Mouse (Mus musculus): ENCODE results near the gene Anks1b.

DNA sequence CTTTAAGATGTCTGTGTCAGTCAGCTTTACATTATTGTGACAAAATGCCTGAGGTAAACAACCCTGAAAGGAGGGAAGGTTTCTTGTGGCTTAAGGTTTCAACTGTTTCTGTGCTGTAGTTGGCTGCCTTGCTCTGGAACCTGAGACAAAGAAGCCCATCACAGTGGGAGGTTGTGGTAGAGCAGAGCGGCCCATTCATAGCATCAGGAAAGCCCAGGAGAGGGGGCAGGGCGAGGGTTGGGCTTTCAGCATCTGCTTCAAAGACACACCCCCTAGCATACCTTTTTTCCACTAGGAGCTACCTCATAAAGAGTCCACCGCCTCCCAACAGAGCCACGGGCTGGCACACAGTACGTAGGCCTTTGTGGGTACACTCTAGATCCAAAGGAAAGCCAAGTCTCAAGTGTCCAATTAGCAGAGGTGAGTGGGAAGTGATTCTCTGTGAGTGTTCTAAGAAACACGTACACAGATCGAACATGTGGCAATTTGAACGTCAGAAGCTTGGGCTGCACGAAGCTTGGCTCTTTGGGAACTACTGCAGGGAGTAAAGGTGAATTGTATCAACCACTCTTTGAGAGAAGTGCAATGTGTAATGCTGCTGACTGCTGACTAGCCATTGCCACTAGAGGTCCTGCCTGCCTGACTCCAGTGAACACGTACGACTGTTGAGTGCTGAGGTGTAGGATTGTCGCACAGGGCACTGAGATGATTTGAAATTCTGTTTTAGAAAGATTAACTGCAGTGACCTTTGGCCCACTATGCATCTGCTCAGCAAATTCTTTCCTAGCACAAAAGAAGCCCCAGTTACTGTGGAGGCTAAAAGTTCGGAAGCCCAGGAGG is 906.5 kb downstream of the Anks1b start:
- TF ChIP-seq CTCF (IDR thresholded peaks at IDR 0.05; ENCODE audit: low read depth) (no peak), EP300 (optimal IDR thresholded peaks at IDR 0.05) (no peak)
